Mouse (Mus musculus): ENCODE measurements around the gene Wdr37.
A peak's percentile ranks its signal among the peaks of the same experiment; 100 is the strongest.

DNA sequence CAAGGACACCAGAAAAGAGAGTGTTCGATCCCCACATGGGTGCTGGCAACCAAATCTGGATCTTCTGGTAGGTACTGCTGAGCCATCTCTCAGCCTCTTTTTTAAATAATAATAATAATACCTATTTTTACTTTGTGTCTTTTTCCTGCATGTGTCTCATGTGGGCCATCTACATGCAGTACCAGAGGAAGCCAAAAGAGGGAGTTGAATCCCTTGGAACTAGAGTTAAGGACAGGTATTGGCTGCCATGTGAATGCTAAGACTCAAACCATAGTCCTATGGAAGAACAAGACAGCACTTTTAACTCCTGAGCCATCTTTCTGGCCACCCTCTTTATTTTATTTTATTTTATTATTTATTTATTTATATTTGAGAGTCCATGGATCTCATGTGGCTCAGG lies 16.9 kb upstream of the Wdr37 start:
- TF ChIP-seq CTCF (IDR thresholded peaks at IDR 0.05; ENCODE audit: low read depth) (peak; percentile 63), EP300 (IDR thresholded peaks at IDR 0.05; ENCODE audit: low read depth) (no peak)

All from liver, embryonic 14.5 days (tissue).